Comparison of ENCODE assay signal across 9 mouse cellular contexts in genomic region chr13:94595701-94596361, GRCm38 (mm10).
DNase-seq lines count a peak whose midpoint lies in the region; ATAC-seq and TF ChIP-seq lines count a peak whose summit lies in the region.
"Had no signal": no experiment of that assay in that cellular context is flagged by ENCODE, and none has a peak within 500 bp of the region (broad histone marks: within the 10 kb centered on the region; RNA-seq: fewer than 3 reads in every experiment).

No protein-coding gene starts in this region.

- DNase-seq in cerebellum, postnatal 14 days, result peak; percentile 11 to 13
- DNase-seq in cerebellum, adult 2 months, result no peak
- peak; percentile 19 for DNase-seq in thymus, postnatal 4 days
- DNase-seq in thymus, postnatal 36 days, result no peak
- no peak for DNase-seq in B cell, adult 2 months
- DNase-seq in spleen, adult 18-20 months, result no peak

- 3% methylated on average over 38 of the region's 38 CpGs for WGBS in cerebellum, adult 2 months
- WGBS in intestine, postnatal 0 days, result 2% methylated on average over 38 of the region's 38 CpGs
- 1% methylated on average over 38 of the region's 38 CpGs for WGBS in stomach, embryonic 15.5 days

- H3K9ac ChIP-seq in intestine, postnatal 0 days (ENCODE audit: low read depth, low read length), result no peak overlapping the region
- no peak overlapping the region for H3K9ac ChIP-seq in stomach, embryonic 15.5 days

- no peak for TF ChIP-seq POLR2A in cerebellum, adult 2 months (IDR thresholded peaks at IDR 0.05; ENCODE audit: borderline replicate concordance, insufficient read depth, low read length)

- H3K27ac ChIP-seq in cerebellum, adult 2 months (ENCODE audit: insufficient read depth, low read length), result no peak overlapping the region
- H3K27ac ChIP-seq in intestine, postnatal 0 days (ENCODE audit: low read depth, low read length), result no peak overlapping the region
- H3K27ac ChIP-seq in stomach, embryonic 15.5 days, result no peak overlapping the region

- ATAC-seq in intestine, postnatal 0 days, result no peak
- ATAC-seq in stomach, embryonic 15.5 days (ENCODE audit: insufficient read depth, low FRiP score, low read depth), result no peak

- peaks cover 5% of the 10 kb centered on the region; the same call in 1 of the 2 replicates for H3K27me3 ChIP-seq in cerebellum, adult 2 months (ENCODE audit: control insufficient read depth, insufficient read depth, low read length)
- peaks cover 50% of the 10 kb centered on the region for H3K27me3 ChIP-seq in intestine, postnatal 0 days (replicated peaks; ENCODE audit: control insufficient read depth, insufficient read depth, low read length)
- H3K27me3 ChIP-seq in stomach, embryonic 15.5 days (replicated peaks), result peaks cover 52% of the 10 kb centered on the region

- no peak overlapping the region for H3K4me3 ChIP-seq in cerebellum, adult 2 months (replicated peaks; ENCODE audit: insufficient read depth, low read depth, low read length)
- peak overlapping the region; percentile 24 for H3K4me3 ChIP-seq in intestine, postnatal 0 days (ENCODE audit: low read depth, low read length)
- H3K4me3 ChIP-seq in stomach, embryonic 15.5 days (replicated peaks), result peak overlapping the region; percentile 26
- H3K4me3 ChIP-seq: erythroblast, embryonic 14.5 days had no signal

- H3K9me3 ChIP-seq in intestine, postnatal 0 days (ENCODE audit: control insufficient read depth), result no peaks in the 10 kb centered on the region
- H3K9me3 ChIP-seq in stomach, embryonic 15.5 days, result no peaks in the 10 kb centered on the region

- H3K36me3 ChIP-seq in intestine, postnatal 0 days (ENCODE audit: control insufficient read depth, insufficient read depth), result no peaks in the 10 kb centered on the region
- no peaks in the 10 kb centered on the region for H3K36me3 ChIP-seq in stomach, embryonic 15.5 days

- TF ChIP-seq CTCF in cerebellum, adult 2 months (IDR thresholded peaks at IDR 0.05; ENCODE audit: borderline replicate concordance, insufficient read depth, low read depth, low read length), result no peak
- TF ChIP-seq CTCF in intestine, postnatal 0 days (IDR thresholded peaks at IDR 0.05; ENCODE audit: low read depth), result no peak

- H3K4me1 ChIP-seq in cerebellum, adult 2 months (ENCODE audit: control insufficient read depth, insufficient read depth, low read length), result no peaks in the 10 kb centered on the region
- H3K4me1 ChIP-seq in intestine, postnatal 0 days (replicated peaks; ENCODE audit: control insufficient read depth, insufficient read depth, low read length), result 0 out of 2 replicates have a peak, but pooled peaks cover 2% of the 10 kb centered on the region
- H3K4me1 ChIP-seq in stomach, embryonic 15.5 days, result peaks cover 9% of the 10 kb centered on the region

- peak overlapping the region; percentile 44 for H3K4me2 ChIP-seq in intestine, postnatal 0 days (replicated peaks; ENCODE audit: low read depth)
- H3K4me2 ChIP-seq in stomach, embryonic 15.5 days, result peak overlapping the region; percentile 44

Comparison
In these comparisons a context has a peak if more than half of its experiments do, and no peak if none do; other contexts are left out.
1. DNase-seq: peak in cerebellum, postnatal 14 days (2 of 2) and thymus, postnatal 4 days (single experiment); none in cerebellum, adult 2 months (0 of 2), thymus, postnatal 36 days (0 of 2), B cell, adult 2 months (0 of 2) and spleen, adult 18-20 months (0 of 2).